Mouse (Mus musculus) neural tube, embryonic 15.5 days (tissue): ENCODE data around the gene Gng5. TPM values are rescaled to one million over a fixed set of nuclear protein-coding genes. Genes with fewer than 3 reads are reported as not detected.

ENCODE experiments used
- ATAC-seq: fragments of 200-750 bp; cut with Nextera tagmentation; 2 replicates; pipeline ENCODE4 v1.8.0; 2017; ENCODE audit warnings: mild to moderate bottlenecking, moderate TSS enrichment, moderate library complexity; ENCODE audit not compliant: low FRiP score
- H3K27ac ChIP-seq: fragments of 300-500 bp; sonication (generic); replicated peaks from 2 replicates; pipeline ENCODE4 v1.5.1; 2015; ENCODE audit warnings: mild to moderate bottlenecking, inconsistent platforms
- H3K27me3 ChIP-seq: fragments of 300-500 bp; sonication (generic); replicated peaks from 2 replicates; pipeline ENCODE4 v1.6.1; 2015; ENCODE audit warnings: inconsistent platforms
- H3K36me3 ChIP-seq: fragments of 300-500 bp; sonication (generic); 2 replicates; pipeline ENCODE4 v1.6.1; 2015; ENCODE audit warnings: inconsistent platforms
- H3K4me1 ChIP-seq: fragments of 300-500 bp; sonication (generic); 2 replicates; pipeline ENCODE4 v1.6.1; 2015; ENCODE audit warnings: inconsistent platforms
- H3K4me2 ChIP-seq: fragments of 300-500 bp; sonication (generic); 2 replicates; pipeline ENCODE4 v1.6.1; 2015; ENCODE audit warnings: inconsistent platforms, mild to moderate bottlenecking, moderate library complexity
- H3K4me3 ChIP-seq: fragments of 300-500 bp; sonication (generic); replicated peaks from 2 replicates; pipeline ENCODE4 v1.5.1; 2015; ENCODE audit warnings: mild to moderate bottlenecking, inconsistent platforms
- H3K9ac ChIP-seq: fragments of 300-500 bp; sonication (generic); replicated peaks from 2 replicates; pipeline ENCODE4 v1.6.1; 2015; ENCODE audit warnings: mild to moderate bottlenecking, inconsistent platforms
- H3K9me3 ChIP-seq: fragments of 300-500 bp; sonication (generic); replicated peaks from 2 replicates; pipeline ENCODE4 v1.6.1; 2016; ENCODE audit warnings: inconsistent platforms
- WGBS: fragments of 180-500 bp; shearing (Covaris S2); methylation state at CpG from one replicate; pipeline ENCODE4 v1.1.7; 2015; ENCODE audit warnings: mixed read lengths; 5-methylcytosine and 5-hydroxymethylcytosine counted together
- polyA plus RNA-seq: library from polyadenylated mRNA; unstranded; fragments of >200 nt; fragmentation: Nextera tagmentation; extraction: Ambion mirVana; gene quantifications from 2 replicates; pipeline ENCODE4 v1.2.1, GENCODE M21; 2015

Gene Gng5
- polyA plus RNA-seq, 1 experiment from 2014 or later, result 363 TPM

GRCm38 (mm10) chr3:146500003-146500809 lies 599 bp downstream of the Gng5 start:
- Histone ChIP-seq H3K4me3 (peak overlapping the region; percentile 67), H3K36me3 (peaks cover 11% of the 10 kb centered on the region), H3K4me2 (peak overlapping the region; percentile 71), H3K9ac (peak overlapping the region; percentile 66), H3K4me1 (peaks cover 11% of the 10 kb centered on the region), H3K27ac (peak overlapping the region; percentile 80), H3K27me3 (no peaks in the 10 kb centered on the region), H3K9me3 (no peaks in the 10 kb centered on the region)
- WGBS, result 1% methylated on average over 47 of the region's 57 CpGs
- peak; percentile 80 for ATAC-seq

GRCm38 (mm10) chr3:146500810-146501201 lies 1.2 kb downstream of the Gng5 start:
- H3K27ac ChIP-seq, result peak overlapping the region; percentile 80
- peak overlapping the region; percentile 67 for H3K4me3 ChIP-seq
- peaks cover 16% of the 10 kb centered on the region for H3K36me3 ChIP-seq
- H3K4me1 ChIP-seq, result peaks cover 11% of the 10 kb centered on the region
- H3K4me2 ChIP-seq, result peak overlapping the region; percentile 71
- WGBS, result 10% methylated on average over 5 of the region's 5 CpGs
- H3K9me3 ChIP-seq, result no peaks in the 10 kb centered on the region
- no peak for ATAC-seq
- no peaks in the 10 kb centered on the region for H3K27me3 ChIP-seq
- peak overlapping the region; percentile 66 for H3K9ac ChIP-seq

- ATAC-seq, result no peak
- H3K9ac ChIP-seq, result no peak overlapping the region
- no peaks in the 10 kb centered on the region for H3K9me3 ChIP-seq
- H3K27me3 ChIP-seq, result no peaks in the 10 kb centered on the region
- no peak overlapping the region for H3K27ac ChIP-seq
- WGBS, result 62% methylated on average over 5 of the region's 5 CpGs
- peak overlapping the region; percentile 71 for H3K4me2 ChIP-seq
- peaks cover 11% of the 10 kb centered on the region for H3K4me1 ChIP-seq
- H3K36me3 ChIP-seq, result peaks cover 22% of the 10 kb centered on the region
- H3K4me3 ChIP-seq, result peak overlapping the region; percentile 67
Measured at GRCm38 (mm10) chr3:146501601-146502123, 2.1 kb downstream of the Gng5 start.

- ATAC-seq, result no peak
- Histone ChIP-seq H3K4me1 (no peaks in the 10 kb centered on the region; the same call in 1 of the 2 replicates), H3K27ac (no peak overlapping the region), H3K4me2 (no peak overlapping the region), H3K4me3 (no peak overlapping the region), H3K36me3 (peaks cover 58% of the 10 kb centered on the region), H3K27me3 (no peaks in the 10 kb centered on the region), H3K9me3 (no peaks in the 10 kb centered on the region), H3K9ac (no peak overlapping the region)
- WGBS, result 94% methylated on average over 7 of the region's 7 CpGs
Measured at GRCm38 (mm10) chr3:146506711-146507110, 7.1 kb downstream of the Gng5 start.

- 39% methylated on average over 5 of the region's 5 CpGs for WGBS
- ATAC-seq, result peak; percentile 42
- no peaks in the 10 kb centered on the region for H3K9me3 ChIP-seq
- peak overlapping the region; percentile 86 for H3K9ac ChIP-seq
- H3K4me3 ChIP-seq, result peak overlapping the region; percentile 91
- peaks cover 16% of the 10 kb centered on the region for H3K36me3 ChIP-seq
- H3K4me2 ChIP-seq, result peak overlapping the region; percentile 72
- peaks cover 12% of the 10 kb centered on the region for H3K4me1 ChIP-seq
- no peaks in the 10 kb centered on the region; the same call in 1 of the 2 replicates for H3K27me3 ChIP-seq
- H3K27ac ChIP-seq, result peak overlapping the region; percentile 99
Measured at GRCm38 (mm10) chr3:146520226-146520797, 20.7 kb downstream of the Gng5 start.

GRCm38 (mm10) chr3:146520798-146521651 lies 21.4 kb downstream of the Gng5 start, which contains the start of gene Rpf1:
TSS of gene Rpf1 (minus strand) at chr3:146521429.
- Histone ChIP-seq H3K4me1 (peaks cover 12% of the 10 kb centered on the region), H3K9ac (peak within 1 kb of the TSS; percentile 86), H3K27ac (peak within 1 kb of the TSS; percentile 99), H3K9me3 (no peaks in the 10 kb centered on the region), H3K27me3 (no peaks in the 10 kb centered on the region; the same call in 1 of the 2 replicates), H3K4me2 (peak within 1 kb of the TSS; percentile 72), H3K4me3 (peak within 1 kb of the TSS; percentile 91), H3K36me3 (peaks cover 16% of the 10 kb centered on the region)
- under 1% methylated on average over 57 of the region's 82 CpGs for WGBS
- peak; percentile 95 for ATAC-seq

DNA sequence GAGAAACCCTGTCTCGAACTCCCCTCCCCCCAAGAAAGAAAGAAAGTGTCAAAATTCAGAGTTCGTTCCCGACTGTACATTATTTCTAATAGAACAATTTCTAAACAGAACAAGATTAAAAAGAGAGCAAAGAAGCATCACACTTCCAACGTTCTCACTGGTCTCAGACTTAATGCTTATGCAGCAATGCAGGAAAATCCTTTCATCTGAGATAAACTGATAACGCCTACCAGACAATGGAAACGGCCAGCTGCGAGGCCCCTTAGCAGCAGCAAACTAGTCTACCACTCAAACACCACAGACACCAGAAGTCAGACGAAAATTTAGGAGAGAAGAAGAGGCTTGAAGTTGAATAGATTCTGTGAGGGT lies 22.0 kb downstream of the Gng5 start:
- H3K9ac ChIP-seq, result no peak overlapping the region
- peak overlapping the region; percentile 99 for H3K27ac ChIP-seq
- H3K9me3 ChIP-seq, result no peaks in the 10 kb centered on the region
- no peak for ATAC-seq
- no peaks in the 10 kb centered on the region; the same call in 1 of the 2 replicates for H3K27me3 ChIP-seq
- 13% methylated on average over 8 of the region's 8 CpGs for WGBS
- peak overlapping the region; percentile 91 for H3K4me3 ChIP-seq
- peaks cover 12% of the 10 kb centered on the region for H3K4me1 ChIP-seq
- H3K36me3 ChIP-seq, result peaks cover 16% of the 10 kb centered on the region
- H3K4me2 ChIP-seq, result peak overlapping the region; percentile 72

DNA sequence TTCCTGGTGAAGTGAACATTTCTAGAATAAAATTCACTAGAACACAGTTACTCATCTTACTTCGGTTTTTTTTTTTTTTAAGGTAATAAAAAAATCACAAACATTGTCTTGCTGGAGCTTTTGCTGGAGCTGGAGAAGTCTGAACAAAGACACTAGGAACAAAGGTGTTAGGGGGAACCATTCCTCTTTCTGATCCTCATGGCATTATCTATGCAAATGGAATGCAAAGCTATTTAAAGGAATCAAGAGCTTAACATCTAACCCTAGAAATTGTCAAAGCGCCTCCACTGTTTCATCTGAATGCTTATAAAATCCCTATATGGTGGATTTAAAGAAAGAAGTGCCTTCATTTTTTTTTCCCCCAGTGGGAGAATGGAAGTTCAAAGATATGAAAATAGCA lies 28.7 kb downstream of the Gng5 start:
- H3K4me1 ChIP-seq, result no peaks in the 10 kb centered on the region
- H3K9ac ChIP-seq, result no peak overlapping the region
- no peaks in the 10 kb centered on the region; the same call in 1 of the 2 replicates for H3K27me3 ChIP-seq
- WGBS, result 54% methylated on average over 2 of the region's 2 CpGs
- no peak overlapping the region for H3K4me3 ChIP-seq
- H3K9me3 ChIP-seq, result no peaks in the 10 kb centered on the region
- no peak overlapping the region for H3K27ac ChIP-seq
- no peak for ATAC-seq
- H3K4me2 ChIP-seq, result no peak overlapping the region
- no peaks in the 10 kb centered on the region for H3K36me3 ChIP-seq

- Histone ChIP-seq H3K9me3 (no peaks in the 10 kb centered on the region), H3K4me3 (no peak overlapping the region), H3K27ac (no peak overlapping the region), H3K27me3 (no peaks in the 10 kb centered on the region), H3K4me2 (no peak overlapping the region), H3K4me1 (no peaks in the 10 kb centered on the region), H3K36me3 (no peaks in the 10 kb centered on the region), H3K9ac (no peak overlapping the region)
- no peak for ATAC-seq
- WGBS, result 63% methylated on average over 6 of the region's 6 CpGs
Measured at GRCm38 (mm10) chr3:146534986-146535385, 35.4 kb downstream of the Gng5 start.

DNA sequence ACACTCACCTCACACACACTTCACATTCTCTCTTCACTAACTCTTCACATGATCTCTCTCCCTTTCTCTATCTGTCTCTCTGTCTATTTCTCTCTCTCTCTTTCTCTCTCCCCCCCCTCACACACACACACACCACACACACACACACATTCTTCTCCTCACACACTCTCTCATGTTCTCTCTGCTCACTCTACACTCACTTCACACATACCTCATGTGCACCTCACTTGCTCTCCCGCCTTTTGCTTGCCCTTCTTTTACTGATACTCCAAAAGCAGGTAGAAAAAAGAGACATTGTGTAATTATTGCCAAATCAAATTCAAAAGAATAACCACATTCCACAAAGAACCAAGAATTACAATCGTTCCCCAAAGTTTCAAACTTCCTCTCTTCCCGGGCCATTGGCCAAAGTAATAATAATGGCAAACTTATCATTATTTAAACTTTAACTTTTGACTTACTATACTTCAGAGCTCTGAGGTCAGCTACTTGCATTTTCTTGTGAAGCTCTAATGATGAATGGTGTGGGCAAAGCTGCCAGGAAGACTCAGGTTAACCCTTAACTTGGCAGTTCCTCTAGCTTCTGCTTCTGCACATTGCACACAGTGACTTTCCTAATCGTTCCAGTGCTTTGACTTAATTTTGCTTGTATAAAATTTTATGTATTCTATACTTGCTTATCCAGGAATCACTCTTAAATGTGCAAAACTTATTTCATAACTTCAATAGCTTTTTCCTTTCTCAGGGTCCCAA lies 41.1 kb downstream of the Gng5 start:
- WGBS, result 89% methylated on average over 4 of the region's 4 CpGs
- Histone ChIP-seq H3K27ac (no peak overlapping the region), H3K9me3 (no peaks in the 10 kb centered on the region), H3K9ac (no peak overlapping the region), H3K4me3 (no peak overlapping the region), H3K27me3 (no peaks in the 10 kb centered on the region), H3K4me1 (no peaks in the 10 kb centered on the region), H3K36me3 (no peaks in the 10 kb centered on the region), H3K4me2 (no peak overlapping the region)
- ATAC-seq, result no peak

GRCm38 (mm10) chr3:146543632-146544031 lies 44.0 kb downstream of the Gng5 start:
- Histone ChIP-seq H3K36me3 (no peaks in the 10 kb centered on the region), H3K4me3 (no peak overlapping the region), H3K9me3 (no peaks in the 10 kb centered on the region), H3K9ac (no peak overlapping the region), H3K27ac (no peak overlapping the region), H3K27me3 (no peaks in the 10 kb centered on the region), H3K4me2 (no peak overlapping the region), H3K4me1 (no peaks in the 10 kb centered on the region)
- no peak for ATAC-seq
- WGBS, result 17% methylated on average over 1 of the region's 1 CpGs
